Mouse (Mus musculus) liver, embryonic 14 days (tissue): ENCODE results near the gene Reg3d. TPM values are rescaled to one million over a fixed set of nuclear protein-coding genes. Genes with fewer than 3 reads are reported as not detected.

Experiments used
- polyA plus RNA-seq: library from polyadenylated mRNA; depleted of rRNA; stranded (reverse); fragments of >200 nt; gene quantifications from 2 replicates; pipeline ENCODE4 v1.2.3, GENCODE M21; 2012; rRNA removed

Reg3d gene
- not detected in 2 replicates for polyA plus RNA-seq

GRCm38 (mm10) chr6:78378765-78379164 lies at the start of gene Reg3d:
Reg3d (minus strand) TSS chr6:78378865.

DNA sequence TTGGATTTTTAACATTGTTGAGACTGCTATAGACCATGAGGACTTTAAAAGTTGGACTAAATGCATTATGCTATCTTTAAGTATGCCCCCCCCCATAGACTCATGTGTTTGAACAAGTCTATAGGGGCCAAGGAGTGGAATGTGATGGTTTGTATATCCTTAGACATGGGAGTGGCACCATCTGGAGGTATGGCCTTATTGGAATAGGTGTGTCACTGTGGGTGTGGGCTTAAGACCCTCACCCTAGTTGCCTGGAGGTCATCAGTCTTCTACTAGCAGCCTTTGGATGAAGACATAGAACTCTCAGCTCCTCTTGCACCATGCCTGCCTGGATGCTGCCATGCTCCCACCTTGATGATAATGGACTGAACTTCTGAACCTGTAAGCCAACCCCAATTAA lies 43.7 kb upstream of the Reg3d start, which contains the start of gene Reg1:
Gene Reg1, plus strand, starts transcription at position 301 of the 400 bp plus-strand sequence.

GRCm38 (mm10) chr6:78395323-78395722 lies 16.7 kb upstream of the Reg3d start, which contains the start of gene Reg2:
Reg2 (plus strand) TSS chr6:78395623.

DNA sequence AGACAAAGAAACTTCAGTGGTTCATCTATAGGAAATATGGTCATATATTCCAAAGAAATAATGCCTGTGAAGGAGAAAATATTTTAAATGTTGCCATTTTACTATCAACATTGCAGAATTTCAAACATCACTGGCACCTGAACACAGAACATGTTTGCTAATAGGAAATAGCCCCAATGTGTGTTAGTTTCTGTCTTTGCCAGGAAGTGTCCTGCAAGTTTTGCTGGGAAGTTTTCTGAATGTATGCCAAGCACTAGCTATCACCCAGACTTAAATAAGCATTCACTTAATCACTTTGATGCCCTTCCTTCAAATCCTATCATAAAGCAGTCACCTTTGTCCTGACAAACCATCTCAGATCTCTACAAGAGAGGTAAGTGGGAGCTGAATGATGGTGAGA lies 1.7 kb upstream of the Reg3d start, which contains the start of gene Reg3a:
Gene Reg3a, plus strand, starts transcription at position 301 of the 400 bp plus-strand sequence.

DNA sequence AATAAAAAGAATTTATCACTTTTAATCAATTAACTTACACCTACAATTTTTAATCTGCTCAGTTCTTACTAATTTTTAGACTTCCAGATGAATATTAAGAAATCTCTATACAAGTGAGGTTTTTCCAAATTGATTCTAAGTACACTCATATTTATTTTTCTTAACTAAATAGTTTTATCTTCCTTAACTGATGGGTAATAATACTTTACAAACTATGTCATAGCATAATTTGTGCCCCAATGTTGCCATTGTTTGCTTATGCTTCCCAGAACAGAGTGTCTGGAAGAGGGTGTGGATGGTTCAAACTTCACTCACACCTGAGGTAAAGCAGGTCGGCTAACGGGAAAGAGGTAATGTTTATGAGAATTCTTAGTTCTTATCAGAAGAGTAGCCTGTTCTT lies 8.3 kb downstream of the Reg3d start, which contains the start of gene Reg3b:
Gene Reg3b, plus strand, starts transcription at position 301 of the 400 bp plus-strand sequence.

Other genes starting within 250 kb of the Reg3d start
- gene Reg3b, start 8.2 kb downstream of the Reg3d start, polyA plus RNA-seq, result not detected in 2 replicates
- not detected in 2 replicates for gene Reg3a, start 1.8 kb upstream of the Reg3d start, polyA plus RNA-seq
- not detected in 2 replicates for gene Reg2, start 16.8 kb upstream of the Reg3d start, polyA plus RNA-seq
- 0.03 TPM in 1 of 2 replicates, not detected in the other for gene Reg1, start 43.8 kb upstream of the Reg3d start, polyA plus RNA-seq
- not detected in 2 replicates for gene Reg3g, start 90.0 kb upstream of the Reg3d start, polyA plus RNA-seq